Mouse (Mus musculus): ENCODE results near the gene Myo18b. TPM values are rescaled to one million over a fixed set of nuclear protein-coding genes. Genes with fewer than 3 reads are reported as not detected.

Myo18b gene
- total and polyA plus RNA-seq, 3 experiments = not detected

DNA sequence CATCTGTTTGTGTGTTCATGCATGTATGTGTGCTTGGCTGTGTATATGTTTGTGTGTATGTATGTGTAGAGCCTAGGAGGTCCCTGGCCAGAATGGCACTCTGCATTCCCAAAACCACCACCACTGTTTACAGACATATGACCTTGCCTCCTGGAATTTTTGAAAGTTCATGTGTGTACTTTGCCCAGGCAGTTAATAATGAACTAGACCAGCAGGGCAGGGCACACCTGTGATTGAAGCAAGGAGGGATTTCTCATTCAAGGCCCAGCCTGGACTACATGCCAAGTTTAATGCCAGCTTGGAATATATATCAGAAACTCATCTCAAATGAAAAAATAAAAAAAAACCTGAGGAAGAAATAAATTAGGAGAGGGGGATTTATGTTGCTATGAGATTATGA is 25.8 kb upstream of the Myo18b start:
- H3K9me3 ChIP-seq (replicated peaks; ENCODE audit: low read length) = peaks cover 87% of the 10 kb centered on the region
- no peaks in the 10 kb centered on the region for H3K4me1 ChIP-seq (ENCODE audit: control insufficient read depth in 1 of 2, insufficient read depth in 2 of 2)
- no peak overlapping the region for H3K4me3 ChIP-seq (replicated peaks in 1 of 3; ENCODE audit: low read depth in 2 of 3, low read length in 2 of 3, poor library complexity in 1 of 3)
- H3K9ac ChIP-seq (ENCODE audit: insufficient read depth, low read depth) = no peak overlapping the region
- no peaks in the 10 kb centered on the region for H3K79me2 ChIP-seq (replicated peaks; ENCODE audit: control insufficient read depth, extremely low read depth, insufficient read depth, poor library complexity, severe bottlenecking)
- in situ Hi-C loops (cut with MboI; ENCODE audit: low pct_ligation_motif_present, low pct_unique_long_range_greater_than_20kb, low sequenced_read_pairs) = no loop called here
- DNase-seq (ENCODE audit: extremely low read depth) = no peak
- dilution Hi-C loops (cut with MboI; ENCODE audit: extremely low pct_ligation_motif_present, extremely low pct_unique_long_range_greater_than_20kb, low sequenced_read_pairs) = no loop called here
- no peaks in the 10 kb centered on the region for H3K27me3 ChIP-seq (replicated peaks)
- TF ChIP-seq RAD21 (IDR thresholded peaks at IDR 0.05; ENCODE audit: low read depth, low read length) = no peak
- no peak for TF ChIP-seq ELF1 (IDR thresholded peaks at IDR 0.05; ENCODE audit: low read depth, low read length)
- no peak for TF ChIP-seq ZMIZ1 (IDR thresholded peaks at IDR 0.05; ENCODE audit: low read depth, low read length)
- no peak for TF ChIP-seq E2F4 (IDR thresholded peaks at IDR 0.05; ENCODE audit: insufficient replicate concordance, low read depth, low read length)
- no peak for TF ChIP-seq EP300 (IDR thresholded peaks at IDR 0.05; ENCODE audit: low read length)
- no peak for TF ChIP-seq POLR2A (IDR thresholded peaks at IDR 0.05; ENCODE audit: low read depth, low read length)
- H3K4me2 ChIP-seq (ENCODE audit: insufficient read depth, low read depth, poor library complexity, severe bottlenecking) = no peak overlapping the region
- H3K36me3 ChIP-seq (replicated peaks in 1 of 2; ENCODE audit: control insufficient read depth in 1 of 2, insufficient read depth in 1 of 2, low read length in 1 of 2) = no peaks in the 10 kb centered on the region
- H3K27ac ChIP-seq (ENCODE audit: insufficient read depth, low read depth) = no peak overlapping the region

DNA sequence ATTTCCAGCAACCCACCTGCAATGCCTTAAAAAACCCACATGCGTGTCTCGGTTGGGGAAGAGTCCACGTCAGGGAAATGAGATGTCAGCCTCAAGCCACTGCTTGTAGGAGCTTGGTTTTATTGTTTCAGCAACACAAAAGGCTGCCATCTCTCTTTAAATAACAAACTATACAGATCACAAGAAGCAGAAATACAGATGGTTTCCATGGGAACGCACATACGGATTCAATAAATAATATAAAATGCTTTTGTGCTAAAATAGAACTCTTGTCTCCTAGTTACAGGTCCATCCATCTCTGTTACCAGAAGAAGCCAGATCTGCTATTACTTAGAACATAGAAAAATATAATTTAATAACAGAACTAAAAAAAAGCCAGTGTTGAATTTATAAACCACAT is 14.2 kb upstream of the Myo18b start:
- in situ Hi-C loops (cut with MboI; ENCODE audit: low pct_ligation_motif_present, low pct_unique_long_range_greater_than_20kb, low sequenced_read_pairs) (no loop called here), dilution Hi-C loops (cut with MboI; ENCODE audit: extremely low pct_ligation_motif_present, extremely low pct_unique_long_range_greater_than_20kb, low sequenced_read_pairs) (no loop called here)
- no peak overlapping the region for H3K9ac ChIP-seq (ENCODE audit: insufficient read depth, low read depth)
- no peak overlapping the region for H3K4me2 ChIP-seq (ENCODE audit: insufficient read depth, low read depth, poor library complexity, severe bottlenecking)
- H3K79me2 ChIP-seq (replicated peaks; ENCODE audit: control insufficient read depth, extremely low read depth, insufficient read depth, poor library complexity, severe bottlenecking) = no peaks in the 10 kb centered on the region
- no peak overlapping the region for H3K27ac ChIP-seq (ENCODE audit: insufficient read depth, low read depth)
- H3K36me3 ChIP-seq (replicated peaks in 1 of 2; ENCODE audit: control insufficient read depth in 1 of 2, insufficient read depth in 1 of 2, low read length in 1 of 2) = no peaks in the 10 kb centered on the region
- TF ChIP-seq ZNF384 (IDR thresholded peaks at IDR 0.05; ENCODE audit: low read depth, low read length) (no peak), EP300 (IDR thresholded peaks at IDR 0.05; ENCODE audit: low read length) (no peak), KAT2A (IDR thresholded peaks at IDR 0.05; ENCODE audit: insufficient replicate concordance, low read length) (no peak), TBP (conservative IDR thresholded peaks at IDR 0.05; ENCODE audit: low read depth, low read length) (no peak), HCFC1 (IDR thresholded peaks at IDR 0.05; ENCODE audit: low read depth, low read length) (no peak), CHD2 (IDR thresholded peaks at IDR 0.05; ENCODE audit: low read length) (no peak), E2F4 (IDR thresholded peaks at IDR 0.05; ENCODE audit: insufficient replicate concordance, low read depth, low read length) (no peak), CTCF (conservative IDR thresholded peaks at IDR 0.05 in 1 of 2, IDR thresholded peaks at IDR 0.05 in 1 of 2; ENCODE audit: low read depth in 2 of 2, low read length in 2 of 2) (no peak), NRF1 (IDR thresholded peaks at IDR 0.05; ENCODE audit: low read depth, low read length) (no peak), CHD1 (IDR thresholded peaks at IDR 0.05; ENCODE audit: low read depth, low read length) (no peak), MAZ (IDR thresholded peaks at IDR 0.05; ENCODE audit: low read depth, low read length) (no peak), ZKSCAN1 (IDR thresholded peaks at IDR 0.05; ENCODE audit: borderline replicate concordance, low read depth, low read length) (no peak), GABPA (IDR thresholded peaks at IDR 0.05; ENCODE audit: insufficient replicate concordance, low read depth, low read length) (no peak)
- DNase-seq (ENCODE audit: extremely low read depth) = no peak
- H3K4me1 ChIP-seq (ENCODE audit: control insufficient read depth in 1 of 2, insufficient read depth in 2 of 2) = no peaks in the 10 kb centered on the region
- no peaks in the 10 kb centered on the region for H3K27me3 ChIP-seq (replicated peaks)
- peaks cover 80% of the 10 kb centered on the region for H3K9me3 ChIP-seq (replicated peaks; ENCODE audit: low read length)
- no peak overlapping the region for H3K4me3 ChIP-seq (replicated peaks in 1 of 3; ENCODE audit: low read depth in 2 of 3, low read length in 2 of 3, poor library complexity in 1 of 3)
